Mouse (Mus musculus) MEL-GATA-1-ER (cell line): ENCODE data around the gene Brat1.

Source experiments
- DNase-seq: peaks from one replicate; pipeline ENCODE4 v3.0.0-alpha.2; 2012; ENCODE audit warnings: low read depth; ENCODE audit errors: extremely low read depth

The Brat1 gene

GRCm38 (mm10) chr5:140743706-140744131 lies 38.9 kb downstream of the Brat1 start:
- DNase-seq: no peak

GRCm38 (mm10) chr5:140748425-140748824 lies 43.6 kb downstream of the Brat1 start:
- DNase-seq: no peak

GRCm38 (mm10) chr5:140749062-140749875 lies 44.5 kb downstream of the Brat1 start:
- DNase-seq: peak; percentile 78

GRCm38 (mm10) chr5:140750925-140751324 lies 46.1 kb downstream of the Brat1 start:
- peak; percentile 39 for DNase-seq

- DNase-seq: no peak
Observed at GRCm38 (mm10) chr5:140752041-140752440, 47.2 kb downstream of the Brat1 start.

- peak; percentile 11 for DNase-seq
Observed at GRCm38 (mm10) chr5:140752639-140753038, 47.8 kb downstream of the Brat1 start.

GRCm38 (mm10) chr5:140753223-140753622 lies 48.4 kb downstream of the Brat1 start:
- no peak for DNase-seq

GRCm38 (mm10) chr5:140758864-140759263 lies 54.1 kb downstream of the Brat1 start:
- no peak for DNase-seq

GRCm38 (mm10) chr5:140762540-140762939 lies 57.7 kb downstream of the Brat1 start:
- no peak for DNase-seq

GRCm38 (mm10) chr5:140764921-140765613 lies 60.3 kb downstream of the Brat1 start:
- DNase-seq: no peak

GRCm38 (mm10) chr5:140766566-140766965 lies 61.8 kb downstream of the Brat1 start:
- no peak for DNase-seq

- no peak for DNase-seq
Observed at GRCm38 (mm10) chr5:140767704-140768141, 62.9 kb downstream of the Brat1 start.

GRCm38 (mm10) chr5:140768333-140768732 lies 63.5 kb downstream of the Brat1 start:
- DNase-seq: no peak
